Mouse (Mus musculus) layer of hippocampus, adult 9-11 months (tissue): ENCODE results near the gene Sv2a.
"Not testable (repeated sequence)": the region's sequence is repeated elsewhere in the genome, so short reads cannot be mapped to it uniquely, and the experiment has no call there.

Source experiments
- DNase-seq: peaks from one replicate; pipeline ENCODE4 v3.0.0; 2022

The Sv2a gene

DNA sequence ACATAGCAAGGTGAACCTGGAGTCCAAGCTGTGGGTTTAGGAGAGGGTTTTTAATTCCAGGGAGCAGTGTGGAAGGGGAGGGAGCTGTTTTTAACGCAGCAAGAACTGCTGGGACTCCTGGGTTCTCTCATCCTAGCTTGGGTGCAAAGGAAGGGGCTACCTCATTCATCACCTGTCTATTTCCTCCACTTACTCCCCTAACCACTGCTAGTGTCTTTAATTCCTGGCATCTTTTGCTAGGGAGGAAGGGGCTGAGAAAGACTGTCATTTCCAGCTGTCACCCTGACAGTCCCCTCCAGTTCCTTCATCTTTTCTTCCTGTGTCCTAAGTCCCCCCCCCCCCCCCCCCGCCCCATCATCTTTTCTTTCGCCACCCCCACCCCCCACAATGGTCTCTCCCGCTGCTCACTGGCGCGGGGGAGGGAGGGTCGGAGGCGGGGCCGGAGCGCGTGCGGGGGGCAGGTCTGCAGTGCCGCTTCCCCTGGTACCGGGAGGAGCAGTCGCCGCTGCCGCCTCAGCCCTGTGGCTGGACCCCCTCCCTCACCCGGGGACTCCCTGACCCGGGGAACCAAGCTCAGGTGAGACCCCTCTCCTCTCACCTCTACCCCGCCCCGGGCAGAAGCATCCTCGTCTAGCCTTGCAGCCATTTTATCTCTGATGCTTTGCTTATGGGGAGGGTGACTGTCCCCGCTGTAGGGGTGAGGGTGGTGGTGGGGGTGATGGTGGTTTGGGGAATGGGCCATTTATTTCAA, at the start of gene Sv2a:
Gene Sv2a (plus strand): TSS at position 425 of the 751 bp plus-strand sequence.
- peak; percentile 69 for DNase-seq

DNA sequence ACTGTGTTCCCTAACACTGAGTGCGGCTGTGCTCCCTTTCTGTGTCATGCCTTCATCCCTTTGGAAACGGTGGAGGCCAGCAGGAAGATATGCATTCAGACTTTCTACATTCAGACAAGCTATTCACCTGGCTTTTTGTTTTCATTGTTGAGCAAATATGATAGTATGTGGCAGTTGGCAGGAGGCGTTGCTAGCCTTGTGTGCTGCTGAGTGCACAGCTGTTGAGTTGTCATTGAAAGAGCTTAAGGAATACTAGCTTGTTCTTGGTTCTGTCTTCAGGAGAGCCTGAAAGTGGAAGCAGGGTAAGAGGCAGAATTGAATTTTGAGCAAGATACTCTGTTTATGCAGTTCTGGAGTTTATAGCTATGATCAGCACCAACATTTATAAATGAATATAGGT, 48.5 kb upstream of the Sv2a start:
- no peak for DNase-seq

DNA sequence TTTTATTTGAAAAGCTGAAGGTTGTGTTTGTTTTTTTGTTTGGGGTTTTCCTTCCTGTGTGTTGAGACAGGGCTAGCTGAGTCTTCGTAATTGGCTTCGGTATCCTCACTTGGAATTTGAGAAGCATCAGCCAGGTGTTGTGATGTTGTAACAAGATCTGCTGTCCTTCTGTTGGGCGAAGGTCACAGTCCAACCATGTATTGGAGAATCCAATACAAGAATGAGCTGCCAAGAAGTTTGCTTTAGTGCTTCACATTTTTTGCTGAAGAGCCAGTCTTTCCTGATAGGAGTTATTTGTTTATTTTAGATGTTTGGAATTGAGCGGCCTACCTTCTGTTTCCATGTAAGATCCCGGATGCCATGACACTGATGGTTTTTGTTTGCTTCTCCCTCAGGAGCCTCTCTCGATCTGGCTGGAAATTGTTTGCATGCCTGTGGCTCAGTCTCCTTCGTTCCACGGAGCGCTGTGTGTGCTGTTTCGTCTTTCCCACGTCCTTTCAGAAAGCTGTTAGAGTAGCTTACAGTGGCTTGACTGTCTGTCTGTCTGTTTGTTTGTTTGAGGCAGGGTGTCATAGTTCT, 47.5 kb upstream of the Sv2a start:
- DNase-seq, result no peak

DNA sequence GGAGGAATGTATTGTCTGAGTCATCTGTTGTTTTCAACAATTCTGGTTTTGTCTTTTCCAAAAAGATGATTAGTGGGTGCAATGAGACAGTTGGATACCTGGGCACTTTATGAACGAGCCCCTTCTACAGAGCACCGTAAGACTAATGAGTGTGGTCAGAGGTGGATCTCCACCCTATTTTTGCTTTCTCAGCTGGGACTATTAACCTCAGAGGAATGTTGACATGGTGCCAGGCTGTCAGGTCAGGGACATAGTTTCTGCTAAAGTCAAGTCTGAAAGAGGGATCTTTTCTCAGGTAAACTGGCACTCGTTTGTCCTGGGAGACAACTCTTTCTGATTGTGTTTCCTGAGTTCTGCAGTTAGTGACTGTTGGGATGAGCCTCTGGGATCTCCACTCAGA, 45.9 kb upstream of the Sv2a start:
- no peak for DNase-seq

DNA sequence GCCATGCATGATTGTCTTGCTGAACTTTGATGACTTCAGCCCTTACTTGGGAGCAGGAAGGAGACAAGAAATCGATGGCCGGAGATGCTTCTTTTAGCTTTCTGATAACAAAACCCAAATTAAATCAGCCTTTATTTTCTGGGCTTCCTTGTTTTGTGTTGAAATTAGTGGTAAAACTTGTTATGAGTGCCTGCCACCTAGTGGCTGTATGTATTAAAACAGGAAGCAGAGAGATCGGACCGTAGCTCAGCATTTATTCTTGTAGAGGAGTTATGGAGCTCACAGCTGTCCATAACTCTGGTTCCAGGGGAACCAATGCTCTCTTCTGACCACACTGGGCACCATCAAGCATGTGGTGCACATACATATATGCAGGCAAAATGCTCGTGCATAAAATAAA, 33.0 kb upstream of the Sv2a start:
- DNase-seq, result peak; percentile 56

DNA sequence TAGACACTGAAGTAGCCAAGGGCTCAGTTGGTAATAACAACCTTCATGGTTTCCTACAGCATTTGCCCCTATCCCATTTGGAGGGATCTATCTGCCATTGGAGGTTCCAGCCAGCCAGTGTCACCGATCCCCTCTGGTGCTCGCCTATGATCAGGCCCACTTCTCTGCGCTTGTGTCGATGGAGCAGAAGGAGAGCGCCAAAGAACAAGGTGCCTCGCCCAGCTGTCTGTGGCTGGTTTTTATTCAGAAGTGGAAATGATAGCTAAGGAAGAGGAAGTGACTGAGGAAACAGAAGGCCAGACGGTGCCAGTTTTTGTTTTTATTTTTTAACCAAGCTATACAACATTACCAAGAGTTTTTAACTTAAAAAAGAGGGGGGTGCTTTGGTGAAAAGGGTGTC, 29.1 kb upstream of the Sv2a start:
- no peak for DNase-seq

DNA sequence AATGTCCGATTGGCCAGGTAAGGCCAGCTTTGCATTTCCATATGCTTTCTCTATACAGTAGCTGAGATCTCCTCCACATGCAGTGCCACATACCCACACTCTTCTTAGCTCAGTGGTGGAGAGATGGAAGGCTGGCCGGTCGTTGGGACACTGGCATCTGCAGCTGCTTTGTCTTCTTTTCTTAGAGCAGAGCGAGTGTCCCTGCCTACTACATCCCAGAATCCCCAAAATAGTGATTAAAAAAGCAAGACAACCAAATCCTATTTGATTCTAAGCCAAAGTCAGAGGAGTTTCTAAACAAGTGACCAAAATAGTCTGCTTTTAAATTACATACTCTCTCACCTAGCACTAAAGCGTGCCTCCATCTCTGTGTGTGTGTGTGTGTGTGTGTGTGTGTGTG, 28.3 kb upstream of the Sv2a start:
- DNase-seq, result no peak

DNA sequence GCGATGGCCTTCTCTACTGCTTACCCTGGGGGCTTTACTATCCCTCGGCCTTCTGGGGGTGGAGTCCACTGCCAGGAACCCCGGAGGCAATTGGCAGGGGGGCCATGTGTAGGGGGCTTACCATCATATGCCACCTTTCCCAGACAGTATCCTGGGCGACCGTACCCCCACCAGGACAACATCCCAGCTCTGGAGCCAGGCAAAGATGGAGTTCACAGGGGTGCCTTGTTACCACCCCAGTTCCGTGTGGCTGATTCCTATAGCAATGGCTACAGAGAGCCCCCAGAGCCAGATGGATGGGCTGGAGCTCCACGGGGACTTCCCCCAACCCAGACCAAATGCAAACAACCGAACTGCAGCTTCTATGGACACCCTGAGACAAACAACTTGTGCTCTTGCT, 25.4 kb upstream of the Sv2a start:
- no peak for DNase-seq

DNA sequence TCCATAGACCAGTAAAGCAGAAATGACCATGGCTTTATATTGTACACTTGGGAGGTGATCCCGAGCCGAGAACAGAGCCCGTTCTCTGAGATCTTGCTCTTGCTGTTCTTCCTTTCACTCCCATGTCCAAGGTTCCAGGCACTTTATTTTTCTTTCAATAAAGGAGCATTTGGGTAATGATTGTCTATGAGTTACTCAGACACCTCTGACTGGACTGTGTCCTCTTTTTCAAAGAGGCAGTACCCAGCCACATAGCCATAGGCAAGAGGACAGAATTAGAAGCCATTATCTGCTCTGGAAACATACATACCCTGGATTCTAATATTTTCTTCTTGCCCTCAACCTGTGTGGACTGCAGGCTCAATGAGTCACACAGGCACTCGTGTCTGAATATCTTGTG, 21.1 kb upstream of the Sv2a start:
- no peak for DNase-seq

DNA sequence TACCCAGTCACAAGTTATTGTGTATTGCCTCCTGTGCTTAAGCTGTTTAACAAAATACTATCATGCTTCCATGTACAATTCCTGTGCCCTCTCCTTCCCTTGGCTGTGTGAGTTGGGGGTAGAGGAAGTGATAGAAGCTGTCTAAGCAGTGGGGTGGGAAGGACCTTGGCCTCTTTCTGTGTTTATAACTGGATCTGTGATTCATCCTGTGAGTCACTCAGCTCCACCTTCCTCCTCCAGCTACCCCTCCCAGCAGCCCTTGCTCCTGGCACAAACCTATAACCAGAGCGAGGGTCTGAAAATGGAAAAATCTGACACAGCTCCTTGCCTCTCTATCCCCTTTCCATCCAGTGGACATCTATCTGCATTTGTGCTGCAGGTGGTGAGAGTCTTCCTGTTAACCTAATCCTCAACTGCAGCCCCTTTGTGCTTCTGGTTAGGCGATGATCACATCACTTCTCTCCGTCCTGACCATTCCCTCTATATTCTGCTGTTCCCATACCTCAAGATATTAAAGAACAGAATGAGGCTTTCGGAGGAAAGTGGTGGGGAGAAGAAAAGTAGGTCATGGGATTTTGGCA, 20.6 kb upstream of the Sv2a start:
- DNase-seq, result peak; percentile 74

DNA sequence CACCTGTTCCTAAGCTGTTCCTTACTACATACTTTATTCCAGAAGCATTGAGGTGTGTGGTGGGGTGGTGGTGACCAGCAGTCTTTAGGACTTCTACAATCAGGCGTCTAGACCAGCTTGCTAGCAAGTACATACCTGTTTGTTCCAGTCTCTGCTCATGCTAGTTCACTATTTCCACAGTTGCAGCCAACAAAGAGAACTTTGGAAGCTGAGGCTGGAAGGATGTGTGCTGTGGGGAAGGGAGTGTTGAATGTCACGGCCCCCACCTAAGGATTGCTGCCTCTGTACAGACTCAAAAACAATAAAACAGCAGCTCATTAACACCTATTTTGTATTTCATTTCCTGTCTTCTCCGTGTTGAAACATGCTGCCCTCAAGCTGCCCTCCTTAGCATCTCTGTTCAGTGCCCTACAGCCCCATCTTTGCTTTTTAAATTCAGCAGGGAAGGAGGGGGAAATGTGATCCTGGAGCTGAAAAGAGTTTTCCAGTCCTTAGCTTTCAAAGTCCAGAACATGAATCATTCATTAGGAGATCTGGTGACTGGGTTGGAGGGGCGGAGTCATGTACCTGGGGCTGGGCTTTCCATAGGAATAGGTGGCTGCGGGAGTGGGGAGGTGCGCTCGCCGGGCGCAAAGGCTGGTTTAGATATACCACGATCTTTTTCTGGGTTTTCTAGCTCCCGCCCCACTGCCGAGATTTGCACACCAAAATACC, 20.0 kb upstream of the Sv2a start:
- DNase-seq, result no peak

DNA sequence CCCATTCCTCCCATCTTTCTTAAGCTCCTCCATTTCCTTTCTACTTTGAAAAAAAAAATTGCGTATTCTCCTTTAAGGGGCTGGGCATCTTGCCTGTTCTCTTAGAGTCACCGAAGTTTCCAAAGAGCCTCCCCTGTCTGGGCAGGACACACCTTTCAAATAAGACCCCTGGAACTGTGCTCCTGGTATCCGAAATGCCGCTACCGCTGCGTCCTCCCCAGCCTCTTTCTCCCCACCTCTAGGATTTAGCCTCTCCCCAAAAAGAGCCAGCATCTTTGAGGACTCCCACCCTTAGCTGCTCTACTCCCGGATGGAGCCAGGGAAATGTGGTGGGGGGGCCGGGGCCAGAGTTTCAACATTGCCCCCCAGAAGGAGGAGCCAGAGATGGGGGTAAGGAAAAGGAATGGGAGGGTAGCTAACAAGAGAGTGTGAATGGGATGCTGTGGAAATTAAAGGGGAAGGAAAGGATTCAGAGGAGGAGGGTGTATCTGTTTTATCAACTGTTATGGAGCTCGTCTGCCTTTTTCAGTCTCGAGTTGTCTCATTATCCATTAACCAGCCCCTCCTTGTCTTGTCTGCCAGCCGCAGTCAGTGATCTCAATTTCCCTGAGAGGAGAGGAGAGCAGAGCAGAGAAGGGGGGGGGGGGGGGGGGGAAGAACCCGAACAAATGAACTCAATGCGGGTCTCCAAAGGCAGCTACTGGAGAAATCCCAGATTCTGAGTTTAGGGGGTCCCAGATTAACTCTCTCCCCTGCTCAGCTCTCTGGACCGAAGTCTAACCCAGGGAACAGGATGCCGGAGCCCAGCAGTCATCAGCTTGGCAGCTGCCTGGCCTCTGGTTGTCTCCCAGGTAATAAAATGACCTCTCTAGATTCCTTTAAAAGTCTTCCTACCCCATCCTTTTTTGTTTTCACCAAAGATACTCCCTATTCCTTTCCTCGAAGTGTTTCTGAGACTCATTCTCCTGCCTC, 18.8 kb upstream of the Sv2a start, which contains the start of gene Mtmr11:
Gene Mtmr11 (plus strand): TSS at position 136 of the 972 bp plus-strand sequence.
- DNase-seq, result no peak

DNA sequence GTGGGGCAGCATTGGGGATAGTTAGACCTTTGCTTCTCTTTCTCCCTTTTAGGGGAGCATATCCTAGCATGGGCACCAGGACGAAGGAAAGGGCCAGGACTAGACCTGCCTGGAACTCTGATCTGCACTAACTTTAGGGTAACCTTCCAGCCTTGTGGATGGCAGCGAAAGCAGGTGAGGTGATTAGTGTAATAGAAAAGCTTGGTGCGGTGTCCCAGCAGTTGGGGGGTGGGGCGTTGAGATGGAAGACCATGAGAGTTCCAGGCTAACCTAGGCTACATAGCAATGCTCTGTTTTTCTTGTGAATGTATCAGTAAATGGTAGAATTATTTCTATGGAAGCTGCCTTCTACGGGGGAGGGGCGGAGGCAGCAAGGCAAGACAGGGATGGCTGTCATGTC, 17.9 kb upstream of the Sv2a start:
- no peak for DNase-seq

DNA sequence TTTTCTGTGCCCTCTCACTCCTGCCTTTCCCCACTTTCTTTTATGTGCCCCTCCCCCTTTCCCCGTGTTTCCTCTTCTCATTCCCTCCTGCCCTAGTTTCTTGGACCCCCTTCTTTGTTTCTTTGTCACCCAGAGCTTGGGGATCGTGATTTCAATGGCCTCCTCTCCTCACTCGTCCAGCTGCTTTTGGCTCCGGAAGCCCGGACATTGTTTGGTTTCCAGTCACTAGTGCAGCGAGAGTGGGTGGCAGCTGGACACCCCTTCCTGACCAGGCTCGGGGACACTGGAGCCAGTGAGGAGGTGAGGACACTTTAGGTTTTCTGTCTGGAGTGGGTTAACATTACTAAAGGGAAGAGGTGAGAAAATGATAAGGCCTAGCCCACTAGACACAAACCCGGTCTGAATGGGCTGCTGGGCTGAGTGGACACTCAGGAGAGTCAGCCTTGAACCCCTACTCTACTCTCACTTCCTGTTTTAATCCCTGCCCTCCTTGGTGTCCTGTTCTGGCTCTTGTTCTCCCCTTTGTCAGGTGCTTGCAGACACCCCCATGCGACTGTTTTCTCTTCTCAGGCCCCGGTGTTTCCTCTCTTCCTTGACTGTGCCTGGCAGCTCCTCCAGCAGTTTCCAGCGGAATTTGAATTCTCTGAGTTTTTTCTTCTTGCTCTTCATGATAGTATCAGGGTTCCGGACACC, 12.3 kb upstream of the Sv2a start:
- DNase-seq, result no peak

DNA sequence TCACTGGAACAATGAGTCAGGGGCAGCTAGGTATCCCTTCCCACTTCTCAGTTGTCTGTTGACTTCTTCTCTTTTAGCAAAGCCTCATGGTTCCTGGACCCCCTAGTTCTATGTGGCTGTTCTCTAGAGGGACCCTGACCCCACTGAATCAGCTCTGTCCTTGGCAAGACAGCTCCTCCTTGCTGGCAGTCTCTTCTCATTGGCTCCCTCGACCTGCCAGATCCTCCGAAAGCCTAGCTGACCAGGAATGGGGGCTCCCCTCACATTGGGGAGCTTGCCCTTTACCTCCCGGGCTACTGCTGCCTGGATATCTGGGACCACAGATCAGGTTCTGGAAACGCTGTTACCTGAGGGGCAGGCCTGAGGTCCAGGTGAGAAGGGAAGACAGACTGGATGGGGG, 10.7 kb upstream of the Sv2a start:
- no peak for DNase-seq

DNA sequence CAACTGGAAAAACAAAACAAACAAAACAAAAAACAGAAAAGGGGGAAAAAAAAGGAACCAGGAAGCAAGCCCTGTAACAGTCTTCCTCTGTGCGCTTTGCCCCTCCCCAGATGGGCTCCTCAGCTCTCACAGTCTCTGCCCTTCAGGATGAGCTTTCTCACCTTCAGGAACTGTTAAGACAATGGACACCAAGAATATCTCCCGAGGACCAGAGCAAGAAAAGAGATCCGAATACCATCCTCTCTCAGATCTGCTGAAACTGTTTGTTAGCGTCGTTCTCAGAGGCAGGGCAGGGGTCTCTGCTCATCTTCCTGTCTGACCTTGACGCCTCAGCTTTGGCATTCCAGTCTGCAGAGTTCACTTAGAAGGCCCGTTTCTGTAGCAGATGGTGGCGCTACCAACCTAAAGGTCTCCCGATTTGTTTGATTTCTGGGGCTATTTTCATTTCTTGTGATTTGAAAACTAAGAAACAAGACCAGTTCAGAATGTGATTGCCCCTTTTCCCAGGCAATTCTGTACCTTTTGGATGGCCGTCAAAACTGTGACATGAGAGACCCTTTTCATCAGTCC, 9.9 kb upstream of the Sv2a start:
- no peak for DNase-seq

DNA sequence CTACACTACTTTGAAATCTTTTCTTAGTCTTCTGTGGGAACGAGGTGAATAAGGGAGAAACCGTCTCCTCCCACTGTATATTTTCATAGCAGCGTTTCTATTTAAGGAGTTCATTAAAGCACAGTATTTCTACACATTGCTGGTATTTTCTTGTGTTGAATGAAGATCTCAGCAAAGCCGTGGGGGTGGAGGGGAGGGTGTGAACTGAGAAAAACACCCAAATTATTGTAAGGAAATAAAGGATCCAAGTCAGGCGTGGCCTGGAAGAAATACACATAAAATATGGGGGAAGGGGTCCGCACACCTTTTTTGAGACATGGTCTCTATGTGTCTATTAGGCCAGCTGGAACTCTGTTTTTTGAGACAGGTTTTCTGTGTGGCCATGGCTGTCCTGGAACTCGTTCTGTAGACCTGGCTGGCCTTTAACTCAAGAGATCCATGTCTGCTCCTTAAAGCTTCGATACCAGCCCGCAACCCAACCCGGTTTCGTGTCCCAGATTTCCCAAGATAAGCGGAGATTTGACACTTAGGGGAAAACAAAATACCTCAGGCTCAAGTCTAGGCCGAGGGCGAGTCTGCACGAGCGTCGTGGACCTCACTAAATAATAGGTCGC, 9.3 kb upstream of the Sv2a start:
- no peak for DNase-seq

DNA sequence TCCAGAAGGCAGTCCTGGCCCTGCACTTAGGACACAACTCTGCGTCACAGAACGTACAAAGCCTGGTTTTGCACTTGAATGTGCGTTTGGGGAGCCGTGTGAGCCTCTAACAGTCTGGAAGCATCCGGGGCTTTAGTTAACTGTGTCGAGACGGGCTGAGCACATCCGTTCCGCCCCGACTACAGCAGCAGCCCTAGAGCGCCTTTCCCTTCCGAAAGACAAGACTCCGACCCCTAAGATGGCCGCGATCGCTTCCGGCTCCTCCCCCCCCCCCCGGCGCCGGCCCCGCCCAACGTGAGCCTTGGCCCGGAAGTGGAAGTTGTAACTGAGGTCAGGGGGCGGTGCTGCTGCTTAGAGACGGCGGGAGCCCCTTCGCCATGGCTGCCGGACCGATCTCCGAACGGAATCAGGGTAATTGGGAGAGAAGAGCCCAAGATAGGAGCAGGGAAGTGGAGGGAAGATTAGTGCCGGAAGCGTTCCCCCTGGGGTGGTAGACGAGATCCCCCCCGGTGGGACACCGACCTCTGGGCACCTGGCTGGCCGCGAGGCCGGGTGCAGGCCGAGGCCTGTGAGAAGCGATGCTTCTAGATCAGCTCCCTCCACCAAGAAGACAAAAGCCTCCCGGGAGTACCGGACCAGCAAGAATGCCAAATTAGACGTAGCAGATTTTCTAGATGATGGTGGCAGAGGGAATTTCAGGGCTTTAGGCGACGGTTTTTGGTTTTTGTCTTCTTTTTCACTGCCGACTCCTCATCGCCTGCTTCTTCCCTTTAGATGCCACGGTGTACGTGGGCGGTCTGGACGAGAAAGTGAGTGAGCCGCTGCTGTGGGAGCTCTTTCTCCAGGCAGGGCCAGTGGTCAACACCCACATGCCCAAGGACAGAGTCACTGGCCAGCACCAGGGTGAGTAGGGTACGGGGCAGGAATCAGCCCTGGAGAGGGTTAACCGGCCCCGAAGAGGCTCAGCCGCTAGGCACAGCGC, 8.5 kb upstream of the Sv2a start, which contains the start of gene Sf3b4:
Gene Sf3b4 (plus strand): TSS at position 136 of the 982 bp plus-strand sequence.
- peak; percentile 91 for DNase-seq

DNA sequence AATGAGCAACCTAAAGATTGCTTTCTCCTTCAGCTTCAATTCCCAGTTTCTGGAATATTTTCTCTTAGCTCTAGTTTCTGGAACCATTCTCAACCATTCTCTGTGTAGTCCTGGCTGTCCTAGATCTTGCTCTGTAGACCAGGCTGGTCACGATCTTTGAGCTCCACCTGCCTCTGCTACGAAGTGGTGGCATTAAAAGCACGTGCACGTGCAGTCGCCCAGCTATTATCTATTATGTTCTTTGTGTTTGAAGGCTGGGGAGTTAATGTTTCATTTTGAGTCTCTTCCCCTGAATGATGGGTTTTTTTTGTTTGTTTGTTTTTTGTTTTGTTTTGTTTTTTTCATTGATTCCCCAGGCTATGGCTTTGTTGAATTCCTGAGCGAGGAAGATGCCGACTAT, 7.8 kb upstream of the Sv2a start:
- no peak for DNase-seq

DNA sequence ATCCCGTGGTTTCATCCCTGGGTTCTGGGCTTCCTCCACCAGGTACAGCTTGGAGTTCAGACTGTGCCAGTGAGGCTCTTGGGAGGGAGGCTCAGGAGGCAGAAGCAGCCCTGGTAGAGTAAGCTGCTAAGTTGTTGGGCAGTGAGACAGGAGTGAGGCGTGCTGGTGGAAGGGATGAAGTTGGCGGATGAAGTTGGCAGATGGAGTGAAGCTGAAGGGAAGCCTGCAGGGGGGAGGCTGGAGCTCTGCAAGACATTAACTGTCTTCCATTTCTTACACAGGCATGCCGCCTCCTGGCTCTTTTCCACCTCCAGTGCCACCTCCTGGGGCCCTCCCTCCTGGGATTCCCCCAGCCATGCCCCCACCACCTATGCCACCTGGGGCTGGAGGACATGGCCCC, 6.9 kb upstream of the Sv2a start:
- DNase-seq, result not testable (repeated sequence)
